Mouse (Mus musculus) gastrocnemius, postnatal 25 days (tissue): ENCODE data around the gene Cmtm5. TPM values are rescaled to one million over a fixed set of nuclear protein-coding genes. Genes with fewer than 3 reads are reported as not detected.

ENCODE experiments used
- DNase-seq: peaks from one replicate; pipeline ENCODE4 v3.0.0; 2022
- long read RNA-seq, 2 experiments: library from polyadenylated mRNA; stranded (forward); transcript quantifications; one replicate each; pipeline ENCODE4 v2.0.0; 2021
- total RNA-seq, 2 experiments: library from RNA; stranded (reverse); gene quantifications; 1 replicate in 1 of 2; 2 replicates in 1 of 2; pipeline ENCODE4 v1.2.3; 2021

Gene Cmtm5
- total RNA-seq = under 1 TPM; 0.51 to 0.70 TPM
- long read RNA-seq, experiment 1 = 0 reads
- long read RNA-seq, experiment 2 = 0 reads

DNA sequence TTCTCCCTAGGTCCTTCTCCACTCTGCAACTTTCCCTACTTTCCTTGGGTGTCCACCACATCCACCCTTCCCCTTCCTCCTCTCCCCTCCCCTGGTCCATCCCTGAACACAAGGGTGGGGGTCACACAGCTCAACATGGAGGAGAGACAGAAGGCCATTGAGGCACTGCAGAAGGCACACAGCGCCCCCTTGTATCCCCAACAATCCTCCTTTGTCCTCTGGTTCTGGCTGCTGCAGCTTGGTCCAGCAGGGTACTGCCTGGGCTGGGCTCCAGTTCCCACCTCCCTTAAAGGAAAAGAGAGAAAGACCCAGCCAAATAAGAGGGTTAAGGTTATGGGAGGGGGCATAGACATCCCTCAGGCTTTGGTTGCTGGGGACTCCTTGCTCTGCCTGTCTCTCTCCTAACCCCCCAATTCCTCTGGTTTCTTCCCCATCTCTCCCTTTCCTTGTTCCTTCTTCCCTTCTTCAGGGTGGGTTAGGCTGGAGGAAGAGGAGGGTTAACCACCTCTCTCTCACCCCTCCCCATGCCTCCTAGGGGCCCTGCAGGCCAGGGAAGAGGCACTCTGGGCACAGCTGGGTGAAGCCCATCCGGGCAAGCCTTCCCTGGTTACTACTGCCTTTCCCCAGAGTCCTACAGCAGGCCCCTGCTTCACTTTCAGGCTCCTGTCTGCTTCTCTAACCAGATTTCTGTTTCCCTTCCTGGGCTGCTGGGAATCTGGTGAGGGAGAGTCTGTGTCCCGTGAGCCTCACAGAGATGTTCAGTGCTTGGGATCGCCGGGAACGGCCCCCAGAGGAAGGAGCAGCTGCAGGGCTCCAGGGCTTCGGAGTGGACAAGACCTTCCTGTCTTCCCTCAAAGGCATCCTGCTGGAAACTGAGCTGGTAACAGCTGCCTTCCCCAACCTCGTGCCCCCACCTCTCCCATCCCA is at the start of gene Cmtm5:
TSS of gene Cmtm5 (plus strand) at position 358 of the 927 bp plus-strand sequence.
- DNase-seq = no peak

DNA sequence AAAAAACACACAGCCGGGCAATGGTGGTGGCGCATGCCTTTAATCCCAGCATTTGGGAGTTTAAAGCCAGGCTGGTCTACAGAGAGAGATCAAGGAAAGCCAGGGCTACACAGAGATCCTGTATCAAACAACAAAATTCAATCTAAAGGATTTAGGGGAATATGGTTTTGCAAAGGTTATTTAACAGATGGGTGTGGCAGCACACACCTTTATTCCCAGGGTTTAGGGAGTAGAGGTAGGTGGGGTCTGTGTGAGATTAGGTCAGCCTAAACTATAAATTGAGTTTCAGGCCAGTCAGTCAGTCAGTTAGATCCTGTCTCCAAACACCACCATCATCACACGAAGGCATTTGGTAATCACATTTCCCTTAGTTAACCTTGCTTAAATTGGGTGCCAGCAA is 43.9 kb upstream of the Cmtm5 start, which contains the start of gene Pabpn1:
TSS of gene Pabpn1 (plus strand) at position 301 of the 400 bp plus-strand sequence.
- DNase-seq = no peak

DNA sequence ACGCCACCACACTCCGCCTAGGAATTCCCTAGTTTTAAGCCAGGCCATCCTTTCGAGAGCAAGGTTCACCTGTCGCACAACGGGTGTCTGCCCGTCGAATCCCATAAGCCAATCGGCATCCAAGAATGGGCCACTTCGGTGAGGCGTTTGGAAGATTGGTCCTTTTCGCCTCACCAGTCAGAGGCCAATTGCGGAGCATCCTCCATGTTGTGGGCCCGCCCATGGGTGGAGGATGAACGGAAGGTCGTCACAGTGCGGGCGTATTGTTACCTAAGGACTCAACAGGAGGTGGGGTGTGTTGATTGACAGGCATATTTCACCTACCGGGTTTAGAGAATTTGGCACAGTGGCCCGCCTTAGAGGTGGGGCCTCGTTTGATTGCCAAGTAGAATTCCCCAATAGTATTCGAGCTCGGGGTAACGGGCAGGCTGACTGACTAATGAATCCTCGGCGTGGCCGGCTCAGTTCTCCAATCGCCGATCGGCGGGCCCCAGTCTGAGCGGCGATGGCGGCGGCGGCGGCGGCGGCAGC is 42.3 kb upstream of the Cmtm5 start:
- peak; percentile 99 for DNase-seq

DNA sequence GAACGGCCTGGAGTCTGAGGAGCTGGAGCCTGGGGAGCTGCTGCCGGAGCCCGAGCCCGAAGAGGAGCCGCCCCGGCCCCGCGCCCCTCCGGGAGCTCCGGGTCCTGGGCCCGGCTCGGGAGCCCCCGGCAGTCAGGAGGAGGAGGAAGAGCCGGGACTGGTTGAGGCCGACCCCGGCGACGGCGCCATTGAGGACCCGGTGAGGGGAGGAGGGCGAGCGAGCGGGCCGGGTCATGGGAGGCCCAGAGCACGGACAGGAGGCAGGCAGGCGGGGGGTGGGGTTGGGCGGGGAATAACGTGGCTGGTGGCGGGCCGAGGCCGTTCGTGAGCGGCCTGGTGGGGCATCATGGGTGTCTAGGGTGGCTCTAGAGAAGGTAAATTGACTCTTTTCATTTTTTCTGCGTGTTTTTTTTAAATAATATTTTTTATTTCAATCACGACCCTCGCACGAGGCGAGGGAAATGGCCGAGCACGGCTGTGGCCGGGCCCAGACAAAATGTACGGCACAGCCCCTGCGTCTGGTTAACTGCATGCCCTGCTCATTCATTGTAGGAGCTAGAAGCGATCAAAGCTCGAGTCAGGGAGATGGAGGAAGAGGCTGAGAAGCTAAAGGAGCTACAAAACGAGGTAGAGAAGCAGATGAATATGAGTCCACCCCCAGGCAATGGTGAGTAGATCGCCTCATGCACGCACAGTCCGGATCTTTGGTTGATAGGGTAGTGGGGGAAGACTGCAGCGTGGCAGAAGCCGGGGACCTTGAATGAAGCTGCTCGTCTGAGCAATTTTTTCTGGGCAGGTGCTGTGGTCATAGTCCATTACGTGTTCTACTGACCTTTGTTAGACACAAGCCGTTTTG is 41.5 kb upstream of the Cmtm5 start:
- DNase-seq = no peak

DNA sequence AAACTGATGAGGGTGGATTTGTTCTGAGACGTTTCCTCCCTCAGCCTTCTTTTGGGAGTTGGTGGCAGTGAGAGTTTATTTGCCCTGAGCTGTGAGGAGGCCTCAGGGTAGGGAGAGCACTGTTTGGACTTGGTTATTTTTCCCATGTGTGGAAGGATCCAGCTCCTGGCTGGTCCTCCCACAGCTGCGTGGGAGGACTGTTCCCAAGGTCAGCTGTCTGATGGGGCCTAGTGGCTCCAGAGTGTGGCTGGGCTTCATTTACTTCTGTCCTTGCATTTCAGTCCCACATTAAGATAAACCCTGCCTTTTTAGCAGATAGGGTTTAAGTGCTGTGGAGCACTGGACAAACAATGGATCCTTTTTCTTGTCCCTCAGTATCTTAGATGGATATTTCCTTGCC is 38.6 kb upstream of the Cmtm5 start:
- no peak for DNase-seq

DNA sequence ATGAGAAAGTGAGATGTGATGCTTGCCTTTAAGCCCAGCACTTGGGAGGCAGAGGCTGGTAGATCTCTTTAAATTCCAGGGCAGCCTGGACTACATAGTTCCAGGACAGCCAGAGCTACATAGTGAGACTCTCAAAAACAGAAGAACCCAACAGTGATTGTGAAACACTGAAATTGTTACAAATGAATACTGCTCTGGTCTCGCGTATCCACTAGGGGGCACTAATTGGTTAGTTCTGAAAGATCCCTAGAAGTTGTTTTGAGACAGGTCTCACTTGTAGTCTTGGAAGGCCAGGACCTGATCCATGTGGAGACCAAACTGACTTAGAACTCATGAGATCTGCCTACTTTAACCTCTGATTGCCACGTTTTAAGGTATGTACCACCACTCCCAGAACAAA is 35.7 kb upstream of the Cmtm5 start:
- DNase-seq = no peak

DNA sequence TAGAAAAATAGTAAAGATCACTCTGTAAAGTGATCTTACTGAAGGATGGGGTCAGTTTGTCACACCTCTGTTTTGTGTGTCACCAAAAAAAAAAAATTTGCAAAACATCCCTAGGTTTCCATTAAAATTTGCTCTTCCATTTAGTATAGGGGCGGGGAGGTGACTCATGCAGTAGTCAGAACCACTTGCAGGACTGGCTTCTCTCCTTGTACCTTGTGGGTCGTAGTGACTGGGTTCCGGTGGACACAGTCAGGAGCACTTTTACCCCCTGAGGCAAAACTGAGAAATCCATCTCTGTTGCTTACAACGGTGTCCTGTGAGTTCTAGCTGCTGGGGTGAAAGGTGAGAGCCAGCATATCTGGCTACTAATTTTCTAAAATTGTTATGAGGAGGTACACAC is 32.4 kb upstream of the Cmtm5 start:
- no peak for DNase-seq

DNA sequence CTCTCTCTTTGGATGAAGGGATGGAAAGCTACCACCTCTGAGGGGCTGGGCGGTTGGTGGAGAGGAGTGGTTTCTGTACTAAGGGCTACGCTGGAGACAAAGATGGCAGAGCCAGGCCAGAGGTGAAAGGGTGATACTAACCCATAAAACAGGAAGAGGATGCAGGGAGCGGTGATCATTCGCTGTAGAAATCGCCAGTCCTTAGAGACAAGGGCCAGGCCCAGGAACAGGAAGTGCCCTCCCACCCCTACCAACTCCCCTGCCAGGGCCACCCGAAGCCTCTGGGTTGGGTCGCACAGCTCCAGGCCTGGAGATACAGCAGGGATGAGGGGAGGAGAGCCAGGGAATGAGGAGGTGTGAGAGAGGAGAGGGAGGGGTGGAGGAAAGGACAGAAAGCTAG is 27.4 kb upstream of the Cmtm5 start:
- DNase-seq = no peak

DNA sequence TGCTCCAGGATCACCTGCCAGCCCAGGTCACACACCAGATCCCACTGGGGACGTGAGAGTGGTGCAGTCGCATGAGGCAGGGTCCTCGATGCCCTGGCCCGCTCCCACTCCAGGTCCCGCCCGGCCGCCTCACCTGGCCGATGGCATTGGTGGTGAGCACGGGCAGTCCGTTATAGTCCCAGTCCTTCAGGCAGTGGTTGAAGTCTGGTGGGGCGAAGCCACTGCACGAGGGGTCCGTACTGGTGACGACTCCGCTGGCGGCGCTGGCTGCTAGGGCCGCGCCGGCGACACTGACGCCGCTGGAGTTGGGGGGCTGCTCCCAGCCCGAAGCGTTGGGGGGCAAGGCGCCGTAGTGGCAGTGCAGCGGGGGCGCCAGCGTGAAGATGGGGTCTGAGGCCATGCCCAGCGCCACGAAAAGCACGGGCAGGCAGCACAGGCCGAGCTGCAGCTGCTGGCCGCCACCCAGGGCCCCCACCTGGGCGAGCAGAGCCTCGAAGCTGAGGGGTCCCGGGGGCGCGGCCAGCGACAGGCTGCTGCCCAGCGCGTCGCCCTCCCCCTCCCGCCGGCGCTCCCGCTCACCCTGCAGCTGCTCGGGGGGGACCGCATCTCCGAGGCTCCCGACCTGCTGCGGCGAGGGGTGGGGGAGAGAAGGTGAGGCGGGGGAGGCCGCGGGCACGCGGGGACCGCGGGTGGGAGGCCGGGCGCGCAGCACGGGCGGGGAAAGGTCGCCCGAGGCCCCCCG is 23.8 kb upstream of the Cmtm5 start:
- DNase-seq = no peak

DNA sequence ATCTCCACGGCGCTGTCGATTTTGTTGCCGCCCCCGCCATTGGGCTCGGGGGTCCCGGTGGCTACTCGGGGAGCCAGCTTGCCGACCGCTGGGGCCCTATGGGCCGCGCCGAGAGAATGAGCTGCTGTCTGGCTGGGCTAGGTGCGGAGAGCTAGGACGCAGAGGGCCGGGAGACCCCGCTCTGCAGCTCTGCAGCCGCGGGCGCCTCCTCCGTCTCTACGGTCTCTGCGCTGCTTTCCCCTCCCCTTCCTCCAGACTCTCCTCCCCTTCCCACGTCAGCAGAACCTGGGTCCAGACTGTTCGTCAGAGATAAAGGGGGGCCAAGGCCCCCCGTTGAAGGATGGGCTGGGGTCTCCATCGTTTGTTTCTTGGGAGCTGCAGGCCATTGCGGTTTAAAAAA is 23.2 kb upstream of the Cmtm5 start, which contains the start of gene Slc22a17:
TSS of gene Slc22a17 (minus strand) at position 247 of the 400 bp plus-strand sequence.
- peak; percentile 61 for DNase-seq

DNA sequence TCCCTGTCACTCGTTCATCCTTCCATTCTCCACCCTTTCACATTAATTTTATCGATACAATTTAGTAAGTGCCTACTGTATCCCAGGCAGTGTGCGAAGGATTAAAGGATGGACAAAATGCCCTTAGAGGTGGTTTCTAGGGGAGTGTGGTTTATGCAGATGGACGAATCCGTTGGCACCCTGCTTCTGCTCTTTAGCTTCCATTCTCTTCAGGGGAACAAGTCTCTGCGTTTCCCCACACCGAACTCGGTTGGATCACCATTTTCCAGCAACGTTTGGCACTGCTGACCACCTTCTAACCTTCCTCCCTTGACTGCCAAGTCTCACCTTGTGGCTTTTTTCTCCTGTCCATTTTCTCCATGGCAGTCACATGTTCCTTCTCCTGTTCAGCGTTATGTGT is 22.7 kb upstream of the Cmtm5 start:
- no peak for DNase-seq

DNA sequence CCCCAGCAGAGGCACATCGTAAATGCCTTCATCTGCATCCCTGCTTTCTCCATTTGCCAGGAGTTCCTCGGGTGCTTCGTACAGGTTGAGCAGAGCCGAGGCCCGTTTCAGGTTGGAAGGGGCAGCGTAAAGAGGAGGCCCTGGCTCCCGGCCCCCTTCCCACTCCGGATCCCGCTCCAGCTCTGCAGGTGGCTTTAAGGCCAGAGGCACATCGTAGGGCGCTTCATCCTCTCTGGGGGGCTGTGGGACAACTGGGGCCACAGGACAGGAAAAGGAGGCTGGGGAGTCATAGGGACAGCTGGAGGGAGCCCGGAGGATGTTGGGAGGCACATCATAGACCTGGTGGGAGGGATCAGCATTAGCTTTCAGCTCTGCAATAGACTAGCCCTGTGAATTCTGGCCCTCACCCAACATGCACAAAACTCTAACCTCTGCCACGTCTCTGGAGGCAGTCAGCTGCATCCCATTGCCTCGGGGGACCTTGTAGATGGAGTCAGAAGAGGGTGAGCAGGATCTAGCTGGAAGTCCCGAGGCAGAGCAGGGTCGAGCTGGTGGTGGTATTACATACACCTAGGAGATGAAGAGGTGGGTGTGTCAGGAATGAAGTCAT is 15.9 kb upstream of the Cmtm5 start:
- no peak for DNase-seq

DNA sequence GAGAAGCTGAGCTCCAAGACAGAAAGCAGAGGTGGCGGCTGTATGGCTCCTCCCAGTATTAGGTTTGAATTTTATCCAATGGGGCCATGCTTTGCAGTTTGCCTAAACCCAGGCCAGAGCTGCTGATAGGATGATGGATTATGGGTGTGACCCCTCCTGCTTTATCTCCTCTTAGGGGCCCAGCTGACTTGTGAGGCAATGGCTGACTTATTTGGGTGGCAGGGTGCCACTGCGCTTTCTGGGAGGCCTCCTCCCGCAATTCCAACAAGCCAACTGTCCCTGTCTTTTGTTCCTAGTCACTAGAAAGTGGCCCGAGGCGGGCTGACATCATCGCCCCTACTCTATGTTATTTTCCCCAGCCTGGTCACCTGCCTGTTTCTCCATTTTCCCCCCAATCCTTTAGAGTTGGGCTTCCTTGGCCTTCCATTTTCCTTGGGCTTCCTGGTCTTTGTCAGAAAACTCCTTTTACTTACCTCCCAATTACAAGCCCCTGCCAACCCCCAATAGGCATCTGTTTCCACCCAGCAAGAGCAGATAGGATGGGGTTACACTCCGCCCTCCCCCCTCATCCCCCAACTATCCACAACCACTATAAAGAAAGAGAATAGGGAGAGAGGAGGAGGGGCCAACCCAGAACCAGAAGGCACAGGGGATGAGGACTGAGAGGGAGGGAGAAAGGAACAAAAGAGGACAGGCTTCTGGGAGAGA is 11.3 kb upstream of the Cmtm5 start:
- DNase-seq = peak; percentile 66

DNA sequence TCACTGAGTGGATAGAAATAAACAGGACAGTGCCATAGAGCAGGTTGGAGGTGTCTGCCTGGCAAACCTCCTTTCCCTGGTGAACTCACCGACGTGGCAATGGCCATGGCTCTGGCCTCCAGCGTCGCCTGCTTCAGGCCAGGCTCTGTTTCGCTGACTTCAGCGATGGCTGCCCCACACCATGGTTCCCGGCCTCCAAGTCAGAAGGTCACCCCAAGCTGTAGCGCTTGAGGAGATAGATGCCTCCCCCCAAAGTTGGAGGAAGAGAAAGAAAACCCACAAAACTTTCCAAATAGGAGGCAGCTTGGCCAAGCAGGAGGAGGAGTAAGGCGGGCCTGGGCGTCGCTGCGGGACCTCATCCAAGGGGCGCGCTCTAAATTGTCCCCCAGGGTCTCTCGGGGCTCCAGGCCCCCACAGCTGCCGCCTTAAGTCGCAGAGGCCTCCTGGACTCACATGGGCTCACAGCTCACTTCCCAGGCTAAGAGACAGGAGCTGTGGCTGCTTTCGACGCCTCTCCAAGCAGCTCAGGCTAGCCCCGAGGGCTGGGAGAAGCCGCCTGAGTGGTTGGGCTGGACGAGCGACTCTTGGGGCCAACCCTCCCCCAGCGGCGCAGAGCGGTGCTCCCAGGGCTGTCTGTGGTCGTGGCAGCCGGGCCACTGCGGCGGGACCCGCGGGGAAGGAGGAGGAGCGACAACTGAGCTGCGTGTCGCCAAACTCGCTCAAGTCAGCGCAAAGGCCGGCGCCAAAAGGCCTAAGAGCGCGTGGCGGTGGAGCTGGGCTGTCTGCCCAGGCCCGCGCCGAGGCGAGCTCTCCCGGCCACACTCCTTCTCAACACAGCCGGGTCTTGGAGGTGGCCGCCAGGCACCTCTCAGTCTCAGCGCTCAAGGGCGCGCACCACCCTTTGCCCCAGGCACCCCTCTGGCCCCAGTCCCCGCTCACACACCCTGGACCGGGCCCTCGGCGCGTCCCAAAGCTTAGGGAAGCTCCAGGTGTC is 10.4 kb upstream of the Cmtm5 start, which contains the start of gene Efs:
TSS of gene Efs (minus strand) at position 778 of the 994 bp plus-strand sequence.
- DNase-seq = peak; percentile 70

DNA sequence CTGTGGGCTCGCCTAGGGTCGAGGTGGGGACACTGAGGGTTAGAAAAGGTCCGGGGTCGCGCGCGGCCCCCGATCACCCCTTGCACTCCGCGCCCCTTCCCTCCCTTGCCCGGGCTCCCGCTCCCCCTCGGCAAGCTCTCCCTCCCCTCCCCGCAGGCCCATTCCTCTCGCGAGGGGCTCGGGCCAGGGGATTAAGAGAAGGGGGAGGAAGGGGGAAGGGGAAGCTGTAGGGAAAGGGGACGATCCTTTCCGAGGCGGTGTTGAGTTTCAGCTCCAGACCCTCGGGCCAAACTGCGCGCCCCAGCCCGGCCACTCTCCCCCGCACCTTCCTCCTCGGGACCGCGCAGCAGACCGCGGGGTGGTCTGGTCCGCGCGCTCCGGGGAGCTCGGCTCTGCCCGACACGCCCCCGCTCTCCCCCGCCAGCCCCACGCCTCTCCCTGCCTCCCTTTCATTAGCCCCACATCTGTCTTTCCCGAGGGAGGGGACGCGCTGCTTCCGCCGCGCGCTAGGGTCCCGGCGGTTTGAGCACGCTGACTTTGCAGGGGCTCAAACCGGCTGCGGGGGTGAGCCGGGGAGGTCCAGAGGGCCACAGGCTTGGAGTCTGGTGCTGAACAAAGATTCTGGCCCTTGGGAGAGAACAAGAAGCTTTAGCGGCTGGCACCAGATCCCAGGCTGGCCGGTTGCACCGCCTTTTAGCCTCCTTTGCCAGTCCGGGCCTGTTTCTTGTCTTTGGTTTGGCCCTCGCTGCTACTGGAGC is 9.5 kb upstream of the Cmtm5 start:
- peak; percentile 64 for DNase-seq

DNA sequence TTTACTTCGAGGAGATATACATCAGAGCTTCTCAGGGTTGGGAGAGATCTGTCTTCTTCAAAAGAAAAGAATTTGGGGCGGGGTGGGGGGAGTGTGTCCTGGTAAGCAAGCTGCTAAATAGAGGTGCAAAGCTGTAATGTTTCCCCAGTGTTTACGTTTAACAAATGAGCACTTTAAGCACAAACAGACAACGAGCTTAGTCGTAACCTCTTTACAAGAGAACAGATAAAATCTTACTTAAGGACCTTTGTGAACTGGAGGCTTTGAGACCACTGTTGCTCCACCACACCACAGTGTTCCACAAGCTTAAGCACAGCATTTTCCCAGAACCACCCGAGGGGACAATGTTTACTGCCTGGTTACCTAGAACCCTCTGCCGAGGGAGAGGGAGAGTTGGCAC is 8.8 kb upstream of the Cmtm5 start:
- no peak for DNase-seq

DNA sequence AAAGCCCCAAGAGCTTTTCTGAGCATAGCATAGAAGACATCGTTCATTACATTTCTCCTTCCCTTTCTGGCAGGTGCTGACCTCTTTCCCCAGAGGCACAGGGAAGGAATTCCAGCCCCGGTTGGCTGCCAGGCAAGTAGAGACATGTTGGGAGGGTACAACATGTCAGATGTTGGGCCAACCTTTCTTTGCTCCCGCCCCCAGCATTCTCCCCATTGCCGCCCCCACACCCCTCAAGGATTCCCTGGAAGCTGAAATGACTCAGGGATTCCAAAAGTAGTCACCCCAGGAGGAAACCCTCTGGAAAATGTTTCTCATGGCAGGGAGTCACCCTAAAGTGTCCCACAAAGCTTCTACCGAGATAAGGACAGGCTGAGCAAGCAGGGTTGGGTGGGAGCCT is 6.3 kb upstream of the Cmtm5 start:
- no peak for DNase-seq

DNA sequence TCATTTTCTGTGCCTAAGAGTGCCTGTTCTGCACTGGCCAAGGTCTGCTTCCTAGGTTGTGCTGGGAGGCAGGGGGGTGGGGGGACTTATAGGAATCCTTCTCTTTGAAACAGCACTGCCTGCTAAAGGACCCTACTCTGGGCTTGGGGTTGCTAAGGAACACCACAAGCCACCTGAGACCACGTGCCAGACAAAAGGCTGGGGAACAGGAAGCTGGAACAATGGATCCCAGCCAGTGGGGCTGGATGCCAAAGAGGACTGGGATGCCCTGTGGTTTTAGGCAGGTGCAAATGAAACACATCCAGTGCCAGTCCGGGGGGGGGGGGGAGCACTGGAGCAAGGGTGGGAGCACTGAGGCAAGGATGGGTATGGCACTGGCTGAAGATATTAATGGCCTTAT is 5.6 kb upstream of the Cmtm5 start:
- no peak for DNase-seq
